Mouse (Mus musculus) heart, postnatal 0 days (tissue): ENCODE data around the gene Palld. TPM values are rescaled to one million over a fixed set of nuclear protein-coding genes. Genes with fewer than 3 reads are reported as not detected.

Experiments
- ATAC-seq: fragments of 200-750 bp; cut with Nextera tagmentation; 2 replicates; pipeline ENCODE4 v1.8.0; 2017; ENCODE audit warnings: low read depth, moderate number of reproducible peaks, moderate library complexity; ENCODE audit not compliant: insufficient read depth
- DNase-seq: peaks from one replicate; pipeline ENCODE4 v3.0.0-alpha.2; 2016; ENCODE audit warnings: low spot score
- H3K27ac ChIP-seq: fragments of 300-500 bp; sonication (generic); 2 replicates; pipeline ENCODE4 v1.5.1; 2014; ENCODE audit warnings: low read depth, mild to moderate bottlenecking
- H3K27me3 ChIP-seq: fragments of 300-500 bp; sonication (generic); 2 replicates; pipeline ENCODE4 v1.6.1; 2014; ENCODE audit warnings: low read length, mixed read lengths; ENCODE audit not compliant: control insufficient read depth, insufficient read depth
- H3K36me3 ChIP-seq: fragments of 300-500 bp; sonication (generic); replicated peaks from 2 replicates; pipeline ENCODE4 v1.6.1; 2014; ENCODE audit warnings: low read length, mixed read lengths; ENCODE audit not compliant: control insufficient read depth, insufficient read depth
- H3K4me1 ChIP-seq: fragments of 300-500 bp; sonication (generic); 2 replicates; pipeline ENCODE4 v1.6.1; 2014; ENCODE audit warnings: antibody characterized with exemption; ENCODE audit not compliant: control insufficient read depth, insufficient read depth
- H3K4me2 ChIP-seq: fragments of 300-500 bp; sonication (generic); 2 replicates; pipeline ENCODE4 v1.6.1; 2014; ENCODE audit warnings: low read depth, mild to moderate bottlenecking, low read length, moderate library complexity
- H3K4me3 ChIP-seq: fragments of 300-500 bp; sonication (generic); 2 replicates; pipeline ENCODE4 v1.5.1; 2014; ENCODE audit warnings: low read depth, low read length
- H3K9ac ChIP-seq: fragments of 300-500 bp; sonication (generic); replicated peaks from 2 replicates; pipeline ENCODE4 v1.6.1; 2014; ENCODE audit warnings: low read depth, low read length, mixed read lengths
- H3K9me3 ChIP-seq: fragments of 300-500 bp; sonication (generic); replicated peaks from 2 replicates; pipeline ENCODE4 v1.6.1; 2016; ENCODE audit warnings: low read length; ENCODE audit not compliant: control insufficient read depth
- CTCF ChIP-seq: IDR thresholded peaks from 2 replicates; pipeline ENCODE4 v1.5.1; 2016; ENCODE audit warnings: antibody characterized with exemption, control low read depth, low read depth
- EP300 ChIP-seq: IDR thresholded peaks from 2 replicates; pipeline ENCODE4 v1.6.1; 2016; ENCODE audit warnings: antibody characterized with exemption, low read depth
- WGBS: fragments of 180-500 bp; shearing (Covaris S2); extraction: QIAGEN DNeasy Blood & Tissue Kit; methylation state at CpG from one replicate; pipeline ENCODE4 v1.1.7; 2014; 5-methylcytosine and 5-hydroxymethylcytosine counted together
- polyA plus RNA-seq: library from polyadenylated mRNA; unstranded; fragments of >200 nt; fragmentation: Nextera tagmentation; extraction: Ambion mirVana; gene quantifications from 2 replicates; pipeline ENCODE4 v1.2.1, GENCODE M21; 2015
- total RNA-seq: library from RNA; depleted of rRNA; stranded (reverse); fragments of >200 nt; gene quantifications from 2 replicates; pipeline ENCODE4 v1.2.3, GENCODE M21; 2014; ENCODE audit warnings: low replicate concordance; rRNA removed

Palld gene
- total RNA-seq (103 and 111 TPM in 2 replicates), polyA plus RNA-seq (121 and 127 TPM in 2 replicates)

- peak; percentile 94 for DNase-seq
- H3K27ac ChIP-seq: peak within 1 kb of the TSS; percentile 97
- peak within 1 kb of the TSS; percentile 80 for H3K9ac ChIP-seq
Observed at GRCm38 (mm10) chr8:61902521-61902920, at the start of gene Palld. Gene Palld (minus strand): TSS chr8:61902690.

DNA sequence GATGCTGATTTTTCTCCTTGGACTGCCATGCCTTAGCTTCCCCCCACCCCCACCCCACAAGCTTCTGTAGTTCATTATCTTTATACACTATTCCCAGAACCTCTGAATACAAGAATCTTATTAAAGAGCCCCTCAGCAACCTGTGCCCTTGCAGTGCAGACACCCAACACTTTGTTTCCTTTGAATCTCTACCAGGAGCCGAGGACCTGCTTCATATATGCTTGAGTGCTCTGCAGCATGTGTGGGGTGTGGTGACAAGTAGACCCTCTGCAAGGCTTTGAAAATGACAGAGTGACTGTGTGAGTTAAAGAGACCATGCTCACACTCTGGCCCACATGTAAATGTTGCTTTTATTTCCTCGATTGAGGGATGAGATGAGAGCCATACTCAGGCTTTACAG, 35.1 kb upstream of the Palld start:
- H3K9me3 ChIP-seq: no peaks in the 10 kb centered on the region
- H3K27me3 ChIP-seq: no peaks in the 10 kb centered on the region
- 0 out of 2 replicates have a peak, but pooled peaks cover 3% of the 10 kb centered on the region for H3K36me3 ChIP-seq
- peaks cover 20% of the 10 kb centered on the region for H3K4me1 ChIP-seq
- ATAC-seq (no peak), DNase-seq (no peak)
- no peak overlapping the region for H3K4me3 ChIP-seq
- no peak overlapping the region for H3K9ac ChIP-seq
- no peak overlapping the region for H3K4me2 ChIP-seq
- TF ChIP-seq EP300 (no peak), CTCF (no peak)
- no peak overlapping the region for H3K27ac ChIP-seq
- WGBS: 53% methylated on average over 2 of the region's 2 CpGs

More at GRCm38 (mm10) chr8:61902521-61902920, at the start of gene Palld:
- Histone ChIP-seq H3K9me3 (no peaks in the 10 kb centered on the region), H3K4me1 (0 out of 2 replicates have a peak, but pooled peaks cover 9% of the 10 kb centered on the region), H3K27me3 (no peaks in the 10 kb centered on the region), H3K4me2 (peak within 1 kb of the TSS; percentile 60), H3K4me3 (peak within 1 kb of the TSS; percentile 58), H3K36me3 (peaks cover 3% of the 10 kb centered on the region; the same call in 1 of the 2 replicates)
- ATAC-seq: peak; percentile 93
- WGBS: 29% methylated on average over 5 of the region's 5 CpGs
- TF ChIP-seq EP300 (peak; percentile 75; the same call in 1 of the 2 replicates), CTCF (no peak)

GRCm38 (mm10) chr8:61933243-61933642, 30.8 kb upstream of the Palld start:
- no peaks in the 10 kb centered on the region for H3K27me3 ChIP-seq
- peak; percentile 73 for DNase-seq
- peaks cover 31% of the 10 kb centered on the region for H3K4me1 ChIP-seq
- no peaks in the 10 kb centered on the region for H3K36me3 ChIP-seq
- 4% methylated on average over 2 of the region's 2 CpGs for WGBS
- H3K4me2 ChIP-seq: no peak overlapping the region
- peak; percentile 67 for ATAC-seq
- H3K4me3 ChIP-seq: no peak overlapping the region
- H3K9ac ChIP-seq: no peak overlapping the region
- TF ChIP-seq EP300 (peak; percentile 62; the same call in 1 of the 2 replicates), CTCF (no peak)
- H3K27ac ChIP-seq: peak overlapping the region; percentile 61
- H3K9me3 ChIP-seq: no peaks in the 10 kb centered on the region

DNA sequence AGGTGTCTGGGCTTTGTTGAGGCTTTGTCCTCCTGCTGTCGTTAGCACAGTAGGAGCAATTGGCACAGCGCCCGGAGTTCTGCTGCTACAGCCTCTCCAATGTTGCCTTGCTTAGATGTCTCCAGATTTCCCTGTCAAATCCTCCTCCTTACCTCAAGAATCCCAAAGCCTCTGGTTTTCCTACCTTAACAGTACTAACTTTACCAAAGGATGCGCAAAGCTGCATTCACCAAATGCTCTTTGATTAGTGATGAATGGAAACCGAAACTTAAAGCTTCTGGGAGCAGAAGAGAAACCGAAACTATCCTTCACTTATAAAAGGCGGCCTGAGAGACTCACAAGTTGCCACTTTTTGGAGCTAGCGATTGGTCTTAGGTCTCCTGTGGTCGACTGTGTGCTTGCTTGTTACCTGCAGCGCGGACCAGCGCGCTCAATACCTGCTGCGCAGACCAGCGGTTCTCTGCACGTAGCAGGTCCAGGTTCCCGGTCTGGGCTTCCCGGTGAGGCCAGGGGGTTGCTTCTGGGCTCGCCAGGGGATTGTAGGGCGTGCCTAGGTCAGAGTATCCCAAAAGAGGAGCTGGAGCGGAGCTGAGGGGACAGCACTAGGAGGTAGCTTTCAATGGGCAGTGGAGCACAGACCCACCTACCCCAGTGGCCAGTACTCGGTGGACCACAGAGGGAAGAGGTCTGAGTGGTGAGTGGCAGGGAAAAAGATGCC, 25.4 kb upstream of the Palld start, which contains the start of gene Ddx60:
Gene Ddx60, plus strand, starts transcription at position 311 of the 718 bp plus-strand sequence.
- Histone ChIP-seq H3K4me3 (peak within 1 kb of the TSS; percentile 70), H3K27me3 (no peaks in the 10 kb centered on the region), H3K36me3 (no peaks in the 10 kb centered on the region), H3K27ac (peak within 1 kb of the TSS; percentile 86), H3K9ac (peak within 1 kb of the TSS; percentile 75), H3K4me2 (peak within 1 kb of the TSS; percentile 80), H3K4me1 (peaks cover 34% of the 10 kb centered on the region), H3K9me3 (no peaks in the 10 kb centered on the region)
- WGBS: 5% methylated on average over 22 of the region's 22 CpGs
- TF ChIP-seq EP300 (no peak), CTCF (no peak)
- ATAC-seq (peak; percentile 78), DNase-seq (peak; percentile 85)

DNA sequence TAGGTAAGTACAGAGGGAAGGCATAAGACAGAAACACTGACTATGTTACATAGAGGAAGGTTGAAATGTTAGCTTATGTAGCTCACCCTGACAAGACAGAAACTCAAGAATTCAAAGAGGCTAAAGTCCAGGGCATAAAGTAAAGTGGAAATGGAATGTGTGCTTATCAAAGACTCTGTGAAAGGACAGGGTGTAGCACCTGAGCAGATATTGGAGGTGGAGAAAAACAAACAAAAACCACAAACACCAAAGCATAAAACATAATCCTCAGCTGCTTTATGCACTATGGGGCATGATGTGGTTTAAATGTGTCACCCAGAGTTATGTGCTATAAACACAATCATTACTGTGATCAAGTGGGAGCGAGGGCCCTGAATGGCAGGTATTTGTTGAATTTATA, 22.0 kb upstream of the Palld start:
- 80% methylated on average over 1 of the region's 1 CpGs for WGBS
- no peak overlapping the region for H3K27ac ChIP-seq

More for the DNA sequence above, 22.0 kb upstream of the Palld start:
- DNase-seq (no peak), ATAC-seq (no peak)
- Histone ChIP-seq H3K9ac (no peak overlapping the region), H3K4me3 (no peak overlapping the region), H3K36me3 (no peaks in the 10 kb centered on the region), H3K4me2 (no peak overlapping the region), H3K4me1 (peaks cover 48% of the 10 kb centered on the region), H3K27me3 (no peaks in the 10 kb centered on the region), H3K9me3 (no peaks in the 10 kb centered on the region)
- TF ChIP-seq EP300 (no peak), CTCF (no peak)
